Mouse (Mus musculus): ENCODE data around the gene Usp54. TPM values are rescaled to one million over a fixed set of nuclear protein-coding genes. Genes with fewer than 3 reads are reported as not detected.

Gene Usp54
- polyA plus RNA-seq, 1 experiment from 2014 or later = 6.1 TPM

- Histone ChIP-seq H3K9ac (ENCODE audit: low read length) (no peak overlapping the region), H3K36me3 (ENCODE audit: control insufficient read depth, insufficient read depth, low read length) (peaks cover 4% of the 10 kb centered on the region; the same call in 1 of the 2 replicates), H3K4me3 (ENCODE audit: control insufficient read depth in 1 of 2, insufficient read depth in 1 of 2, low read depth in 1 of 2, low read length in 2 of 2) (no peak overlapping the region), H3K4me2 (ENCODE audit: low read length) (no peak overlapping the region), H3K27me3 (ENCODE audit: control insufficient read depth, insufficient read depth, low read length) (no peaks in the 10 kb centered on the region), H3K27ac (replicated peaks in 1 of 2; ENCODE audit: control insufficient read depth in 1 of 2, insufficient read depth in 1 of 2, low read depth in 2 of 2, low read length in 2 of 2) (peak overlapping the region; percentile 15 to 52; a peak in 2 of 4 replicates), H3K9me3 (ENCODE audit: control insufficient read depth, low read length) (no peaks in the 10 kb centered on the region), H3K4me1 (ENCODE audit: control insufficient read depth in 2 of 2, insufficient read depth in 2 of 2, low read length in 2 of 2) (peaks cover 14 to 21% of the 10 kb centered on the region in 2 experiments)
- 60% methylated on average over 9 of the region's 9 CpGs for WGBS
- ATAC-seq (ENCODE audit: insufficient number of reproducible peaks, insufficient read depth, low FRiP score, low read depth) = no peak
These were observed 14.0 kb upstream of the Usp54 start for GRCm38 (mm10) chr14:20654690-20655421.

- WGBS = 39% methylated on average over 4 of the region's 4 CpGs
- Histone ChIP-seq H3K36me3 (ENCODE audit: control insufficient read depth, insufficient read depth, low read length) (no peaks in the 10 kb centered on the region), H3K27ac (replicated peaks in 1 of 2; ENCODE audit: control insufficient read depth in 1 of 2, insufficient read depth in 1 of 2, low read depth in 2 of 2, low read length in 2 of 2) (0 out of 4 replicates have a peak overlapping the region, but pooled peaks of 1 of the 2 experiments have one; percentile 24)
These were observed 10.9 kb upstream of the Usp54 start for GRCm38 (mm10) chr14:20651722-20652256.

GRCm38 (mm10) chr14:20651000-20651399, 10.1 kb upstream of the Usp54 start:
- WGBS = 78% methylated on average over 2 of the region's 2 CpGs
- H3K36me3 ChIP-seq (ENCODE audit: control insufficient read depth, insufficient read depth, low read length) = no peaks in the 10 kb centered on the region
- H3K4me2 ChIP-seq (ENCODE audit: low read length) = no peak overlapping the region
- peaks cover 11 to 13% of the 10 kb centered on the region in 2 experiments for H3K4me1 ChIP-seq (ENCODE audit: control insufficient read depth in 2 of 2, insufficient read depth in 2 of 2, low read length in 2 of 2)
- H3K27me3 ChIP-seq (ENCODE audit: control insufficient read depth, insufficient read depth, low read length) = no peaks in the 10 kb centered on the region
- no peaks in the 10 kb centered on the region for H3K9me3 ChIP-seq (ENCODE audit: control insufficient read depth, low read length)
- H3K4me3 ChIP-seq (ENCODE audit: control insufficient read depth in 1 of 2, insufficient read depth in 1 of 2, low read depth in 1 of 2, low read length in 2 of 2) = no peak overlapping the region
- no peak overlapping the region for H3K27ac ChIP-seq (replicated peaks in 1 of 2; ENCODE audit: control insufficient read depth in 1 of 2, insufficient read depth in 1 of 2, low read depth in 2 of 2, low read length in 2 of 2)
- ATAC-seq (ENCODE audit: insufficient number of reproducible peaks, insufficient read depth, low FRiP score, low read depth) = no peak
- no peak overlapping the region for H3K9ac ChIP-seq (ENCODE audit: low read length)

More at GRCm38 (mm10) chr14:20651722-20652256, 10.9 kb upstream of the Usp54 start:
- no peak for ATAC-seq (ENCODE audit: insufficient number of reproducible peaks, insufficient read depth, low FRiP score, low read depth)
- 0 out of 2 replicates have a peak overlapping the region, but pooled peaks have one; percentile 21 for H3K9ac ChIP-seq (ENCODE audit: low read length)
- no peaks in the 10 kb centered on the region for H3K27me3 ChIP-seq (ENCODE audit: control insufficient read depth, insufficient read depth, low read length)
- peaks cover 14 to 19% of the 10 kb centered on the region in 2 experiments for H3K4me1 ChIP-seq (ENCODE audit: control insufficient read depth in 2 of 2, insufficient read depth in 2 of 2, low read length in 2 of 2)
- no peaks in the 10 kb centered on the region for H3K9me3 ChIP-seq (ENCODE audit: control insufficient read depth, low read length)
- H3K4me3 ChIP-seq (ENCODE audit: control insufficient read depth in 1 of 2, insufficient read depth in 1 of 2, low read depth in 1 of 2, low read length in 2 of 2) = no peak overlapping the region
- no peak overlapping the region for H3K4me2 ChIP-seq (ENCODE audit: low read length)

- no peaks in the 10 kb centered on the region for H3K27me3 ChIP-seq (ENCODE audit: control insufficient read depth, insufficient read depth, low read length)
- ATAC-seq (ENCODE audit: insufficient number of reproducible peaks, insufficient read depth, low FRiP score, low read depth) = no peak
- no peak overlapping the region for H3K4me3 ChIP-seq (ENCODE audit: control insufficient read depth in 1 of 2, insufficient read depth in 1 of 2, low read depth in 1 of 2, low read length in 2 of 2)
- no peaks in the 10 kb centered on the region for H3K9me3 ChIP-seq (ENCODE audit: control insufficient read depth, low read length)
- H3K36me3 ChIP-seq (ENCODE audit: control insufficient read depth, insufficient read depth, low read length) = no peaks in the 10 kb centered on the region
- H3K9ac ChIP-seq (ENCODE audit: low read length) = no peak overlapping the region
- no peak overlapping the region for H3K4me2 ChIP-seq (ENCODE audit: low read length)
- H3K4me1 ChIP-seq (ENCODE audit: control insufficient read depth in 2 of 2, insufficient read depth in 2 of 2, low read length in 2 of 2) = 0 out of 4 replicates have a peak, but pooled peaks cover 2 to 6% of the 10 kb centered on the region in 2 experiments
- H3K27ac ChIP-seq (replicated peaks in 1 of 2; ENCODE audit: control insufficient read depth in 1 of 2, insufficient read depth in 1 of 2, low read depth in 2 of 2, low read length in 2 of 2) = no peak overlapping the region
These were observed 5.5 kb upstream of the Usp54 start for GRCm38 (mm10) chr14:20646381-20646780.

GRCm38 (mm10) chr14:20645547-20645946, 4.7 kb upstream of the Usp54 start:
- ATAC-seq (ENCODE audit: insufficient number of reproducible peaks, insufficient read depth, low FRiP score, low read depth) = no peak
- no peaks in the 10 kb centered on the region for H3K27me3 ChIP-seq (ENCODE audit: control insufficient read depth, insufficient read depth, low read length)
- H3K9ac ChIP-seq (ENCODE audit: low read length) = no peak overlapping the region
- H3K36me3 ChIP-seq (ENCODE audit: control insufficient read depth, insufficient read depth, low read length) = no peaks in the 10 kb centered on the region
- H3K4me1 ChIP-seq (ENCODE audit: control insufficient read depth in 2 of 2, insufficient read depth in 2 of 2, low read length in 2 of 2) = 0 out of 4 replicates have a peak, but pooled peaks cover 2 to 6% of the 10 kb centered on the region in 2 experiments
- no peak overlapping the region for H3K4me3 ChIP-seq (ENCODE audit: control insufficient read depth in 1 of 2, insufficient read depth in 1 of 2, low read depth in 1 of 2, low read length in 2 of 2)
- 35% methylated on average over 3 of the region's 3 CpGs for WGBS
- no peaks in the 10 kb centered on the region for H3K9me3 ChIP-seq (ENCODE audit: control insufficient read depth, low read length)
- no peak overlapping the region for H3K27ac ChIP-seq (replicated peaks in 1 of 2; ENCODE audit: control insufficient read depth in 1 of 2, insufficient read depth in 1 of 2, low read depth in 2 of 2, low read length in 2 of 2)
- no peak overlapping the region for H3K4me2 ChIP-seq (ENCODE audit: low read length)

- H3K9me3 ChIP-seq (ENCODE audit: control insufficient read depth, low read length) = no peaks in the 10 kb centered on the region
- peak overlapping the region; percentile 73 for H3K4me2 ChIP-seq (ENCODE audit: low read length)
- peak overlapping the region; percentile 90 to 95 for H3K27ac ChIP-seq (replicated peaks in 1 of 2; ENCODE audit: control insufficient read depth in 1 of 2, insufficient read depth in 1 of 2, low read depth in 2 of 2, low read length in 2 of 2)
- 16% methylated on average over 10 of the region's 10 CpGs for WGBS
- no peaks in the 10 kb centered on the region for H3K27me3 ChIP-seq (ENCODE audit: control insufficient read depth, insufficient read depth, low read length)
- H3K36me3 ChIP-seq (ENCODE audit: control insufficient read depth, insufficient read depth, low read length) = no peaks in the 10 kb centered on the region
- peaks cover 2 to 11% of the 10 kb centered on the region in 2 experiments; a peak in 2 of 4 replicates for H3K4me1 ChIP-seq (ENCODE audit: control insufficient read depth in 2 of 2, insufficient read depth in 2 of 2, low read length in 2 of 2)
- H3K4me3 ChIP-seq (ENCODE audit: control insufficient read depth in 1 of 2, insufficient read depth in 1 of 2, low read depth in 1 of 2, low read length in 2 of 2) = peak overlapping the region; percentile 74 to 80
- H3K9ac ChIP-seq (ENCODE audit: low read length) = peak overlapping the region; percentile 97
- no peak for ATAC-seq (ENCODE audit: insufficient number of reproducible peaks, insufficient read depth, low FRiP score, low read depth)
These were observed 594 bp upstream of the Usp54 start for GRCm38 (mm10) chr14:20641438-20641875.

GRCm38 (mm10) chr14:20639918-20640619, 794 bp downstream of the Usp54 start:
- peak overlapping the region; percentile 1 to 95; a peak in 3 of 4 replicates for H3K27ac ChIP-seq (replicated peaks in 1 of 2; ENCODE audit: control insufficient read depth in 1 of 2, insufficient read depth in 1 of 2, low read depth in 2 of 2, low read length in 2 of 2)
- peak overlapping the region; percentile 73 for H3K4me2 ChIP-seq (ENCODE audit: low read length)
- H3K9me3 ChIP-seq (ENCODE audit: control insufficient read depth, low read length) = no peaks in the 10 kb centered on the region
- H3K9ac ChIP-seq (ENCODE audit: low read length) = peak overlapping the region; percentile 97
- no peaks in the 10 kb centered on the region for H3K36me3 ChIP-seq (ENCODE audit: control insufficient read depth, insufficient read depth, low read length)
- H3K27me3 ChIP-seq (ENCODE audit: control insufficient read depth, insufficient read depth, low read length) = no peaks in the 10 kb centered on the region
- 4% methylated on average over 16 of the region's 16 CpGs for WGBS
- no peak for ATAC-seq (ENCODE audit: insufficient number of reproducible peaks, insufficient read depth, low FRiP score, low read depth)
- H3K4me3 ChIP-seq (ENCODE audit: control insufficient read depth in 1 of 2, insufficient read depth in 1 of 2, low read depth in 1 of 2, low read length in 2 of 2) = peak overlapping the region; percentile 74 to 80
- peaks cover 0 to 11% of the 10 kb centered on the region in 2 experiments; a peak in 2 of 4 replicates for H3K4me1 ChIP-seq (ENCODE audit: control insufficient read depth in 2 of 2, insufficient read depth in 2 of 2, low read length in 2 of 2)
